Mouse (Mus musculus): ENCODE measurements around the gene Gm28038. TPM values are rescaled to one million over a fixed set of nuclear protein-coding genes. Genes with fewer than 3 reads are reported as not detected.

The Gm28038 gene
- polyA plus RNA-seq, 1 experiment from 2014 or later, result not detected

DNA sequence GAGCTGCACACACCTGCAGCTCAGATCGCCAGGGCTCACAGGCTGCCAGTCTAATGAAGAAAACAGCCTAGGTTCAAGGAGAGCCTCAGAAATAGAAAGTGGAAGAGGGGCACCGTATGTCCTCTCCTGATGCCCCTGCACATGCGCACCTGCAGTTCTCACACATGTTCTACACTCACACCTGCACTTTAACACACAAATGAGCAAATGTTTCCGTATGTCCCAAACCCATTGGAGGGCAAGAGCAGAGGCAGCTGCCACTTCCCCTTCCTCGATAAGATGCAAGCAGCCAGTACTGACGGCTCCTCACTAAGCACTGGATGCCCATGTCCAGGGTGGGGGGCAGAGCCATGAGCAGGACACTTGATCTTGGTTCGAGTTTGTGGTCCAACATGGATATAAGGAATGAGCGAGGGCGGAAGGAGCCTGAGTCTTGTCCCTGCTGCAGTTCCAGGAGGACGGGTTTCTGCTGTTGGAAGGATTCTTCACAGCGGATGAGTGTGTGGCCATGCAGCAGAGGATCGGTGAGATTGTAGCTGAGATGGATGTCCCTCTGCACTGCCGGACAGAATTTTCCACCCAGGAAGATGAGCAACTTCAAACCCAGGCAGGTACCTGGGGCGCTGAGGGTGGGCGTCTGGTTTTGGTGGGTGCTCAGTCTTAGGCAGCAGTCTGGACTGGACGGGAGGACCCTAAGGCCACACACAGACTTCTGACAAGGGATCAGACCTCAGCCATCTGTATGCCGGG lies 11.4 kb upstream of the Gm28038 start:
- H3K36me3 ChIP-seq (ENCODE audit: poor library complexity, severe bottlenecking), result peaks cover 22% of the 10 kb centered on the region
- no peaks in the 10 kb centered on the region for H3K27me3 ChIP-seq
- H3K4me2 ChIP-seq, result no peak overlapping the region
- no peaks in the 10 kb centered on the region for H3K9me3 ChIP-seq (replicated peaks)
- no peak overlapping the region; the same call in 1 of the 2 replicates for H3K27ac ChIP-seq
- ATAC-seq, result no peak
- H3K4me3 ChIP-seq, result no peak overlapping the region
- H3K4me1 ChIP-seq, result peaks cover 27% of the 10 kb centered on the region
- H3K9ac ChIP-seq, result no peak overlapping the region
- 91% methylated on average over 17 of the region's 17 CpGs for WGBS

DNA sequence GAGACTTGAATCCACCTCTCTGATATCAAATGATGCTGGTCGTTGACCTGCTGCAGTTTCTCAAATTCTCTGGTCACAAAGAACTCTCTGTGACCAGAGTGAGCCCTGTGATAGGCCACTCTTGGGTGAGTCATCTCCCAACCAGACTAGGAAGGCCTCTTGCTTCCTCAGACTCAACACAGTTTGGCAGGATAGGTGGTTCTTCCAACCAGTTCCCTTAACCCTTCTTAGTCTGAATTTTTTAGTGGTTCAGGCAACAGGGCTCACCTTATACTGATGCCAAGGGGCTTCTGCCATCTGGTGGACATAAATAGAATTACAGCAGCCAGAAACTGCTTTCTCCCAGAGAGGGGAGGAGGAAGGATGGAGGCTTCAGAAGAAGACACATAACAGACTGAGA lies 10.7 kb upstream of the Gm28038 start:
- Histone ChIP-seq H3K27ac (no peak overlapping the region), H3K4me1 (peaks cover 21% of the 10 kb centered on the region), H3K27me3 (no peaks in the 10 kb centered on the region), H3K36me3 (ENCODE audit: poor library complexity, severe bottlenecking) (peaks cover 15% of the 10 kb centered on the region), H3K4me2 (no peak overlapping the region), H3K9ac (no peak overlapping the region), H3K9me3 (replicated peaks) (no peaks in the 10 kb centered on the region), H3K4me3 (no peak overlapping the region)
- 55% methylated on average over 1 of the region's 1 CpGs for WGBS
- peak; percentile 65 for ATAC-seq

DNA sequence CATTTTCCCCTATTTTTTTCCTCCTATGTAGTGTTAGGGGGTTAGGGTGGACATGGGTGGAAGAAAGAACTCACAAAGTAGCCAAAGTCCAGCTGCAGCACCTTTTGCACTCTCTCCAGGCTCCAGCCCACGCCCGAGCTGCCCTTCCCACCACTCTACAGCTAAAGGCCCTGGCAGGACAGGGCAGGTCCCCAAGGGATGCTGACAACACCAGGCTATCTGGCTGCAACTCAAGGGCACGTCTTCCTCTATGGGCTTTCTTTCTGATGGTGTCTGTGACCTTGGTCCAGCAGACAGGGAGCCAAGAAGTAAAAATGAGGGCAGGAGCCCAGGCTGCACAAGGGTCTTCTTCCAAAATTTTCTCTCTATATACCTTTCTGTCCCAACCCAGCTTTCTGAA lies 808 bp downstream of the Gm28038 start:
- H3K36me3 ChIP-seq (ENCODE audit: poor library complexity, severe bottlenecking), result peaks cover 32% of the 10 kb centered on the region; the same call in 1 of the 2 replicates
- peaks cover 11% of the 10 kb centered on the region for H3K4me1 ChIP-seq
- no peak overlapping the region for H3K27ac ChIP-seq
- no peak for ATAC-seq
- H3K9me3 ChIP-seq (replicated peaks), result no peaks in the 10 kb centered on the region
- no peak overlapping the region for H3K4me3 ChIP-seq
- H3K9ac ChIP-seq, result no peak overlapping the region
- 81% methylated on average over 3 of the region's 3 CpGs for WGBS
- no peaks in the 10 kb centered on the region for H3K27me3 ChIP-seq
- H3K4me2 ChIP-seq, result no peak overlapping the region

DNA sequence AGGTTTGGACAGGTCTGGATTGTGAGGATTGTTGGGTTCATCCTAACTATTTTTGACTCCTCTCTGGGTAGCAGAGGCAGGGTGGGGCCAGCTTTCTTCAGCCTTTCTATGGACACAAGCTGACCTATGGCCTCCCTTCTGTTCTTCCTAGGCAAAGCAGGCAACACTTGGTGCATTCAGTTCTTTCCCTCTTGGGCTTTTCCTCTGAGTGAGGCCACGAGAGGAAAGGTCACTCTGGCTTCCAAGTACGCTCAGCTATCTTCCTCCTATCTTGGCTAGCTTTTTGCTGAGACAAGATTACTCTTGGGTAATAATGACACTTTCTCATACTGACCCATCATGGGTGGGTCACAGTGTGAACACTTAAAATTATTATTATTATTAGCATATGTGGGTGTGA lies 2.4 kb downstream of the Gm28038 start:
- Histone ChIP-seq H3K27ac (no peak overlapping the region), H3K4me2 (no peak overlapping the region), H3K9me3 (replicated peaks) (no peaks in the 10 kb centered on the region), H3K9ac (no peak overlapping the region), H3K27me3 (no peaks in the 10 kb centered on the region), H3K36me3 (ENCODE audit: poor library complexity, severe bottlenecking) (peaks cover 22% of the 10 kb centered on the region; the same call in 1 of the 2 replicates), H3K4me3 (no peak overlapping the region), H3K4me1 (peaks cover 24% of the 10 kb centered on the region)
- no peak for ATAC-seq
- 88% methylated on average over 2 of the region's 2 CpGs for WGBS

DNA sequence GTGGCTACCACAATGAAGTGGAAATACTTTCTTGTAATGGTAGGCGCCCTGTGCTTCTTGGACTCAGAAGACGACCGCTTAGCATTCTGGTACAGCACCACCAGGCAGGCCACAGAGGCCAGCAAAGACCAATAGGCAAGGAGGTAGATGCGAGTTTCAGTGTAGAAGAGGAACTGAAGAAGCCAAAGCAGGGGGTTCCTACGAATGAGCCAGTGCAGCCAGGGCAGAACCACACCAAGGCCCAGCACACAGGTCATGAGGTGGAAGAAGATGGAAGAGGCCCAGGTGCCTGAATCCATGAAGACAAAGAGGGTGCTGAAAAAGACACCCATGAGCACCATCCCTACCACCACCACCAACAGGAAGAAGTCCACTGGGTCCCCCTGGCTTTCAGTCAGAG lies 4.2 kb downstream of the Gm28038 start:
- H3K9ac ChIP-seq, result no peak overlapping the region
- WGBS, result 93% methylated on average over 5 of the region's 5 CpGs

DNA sequence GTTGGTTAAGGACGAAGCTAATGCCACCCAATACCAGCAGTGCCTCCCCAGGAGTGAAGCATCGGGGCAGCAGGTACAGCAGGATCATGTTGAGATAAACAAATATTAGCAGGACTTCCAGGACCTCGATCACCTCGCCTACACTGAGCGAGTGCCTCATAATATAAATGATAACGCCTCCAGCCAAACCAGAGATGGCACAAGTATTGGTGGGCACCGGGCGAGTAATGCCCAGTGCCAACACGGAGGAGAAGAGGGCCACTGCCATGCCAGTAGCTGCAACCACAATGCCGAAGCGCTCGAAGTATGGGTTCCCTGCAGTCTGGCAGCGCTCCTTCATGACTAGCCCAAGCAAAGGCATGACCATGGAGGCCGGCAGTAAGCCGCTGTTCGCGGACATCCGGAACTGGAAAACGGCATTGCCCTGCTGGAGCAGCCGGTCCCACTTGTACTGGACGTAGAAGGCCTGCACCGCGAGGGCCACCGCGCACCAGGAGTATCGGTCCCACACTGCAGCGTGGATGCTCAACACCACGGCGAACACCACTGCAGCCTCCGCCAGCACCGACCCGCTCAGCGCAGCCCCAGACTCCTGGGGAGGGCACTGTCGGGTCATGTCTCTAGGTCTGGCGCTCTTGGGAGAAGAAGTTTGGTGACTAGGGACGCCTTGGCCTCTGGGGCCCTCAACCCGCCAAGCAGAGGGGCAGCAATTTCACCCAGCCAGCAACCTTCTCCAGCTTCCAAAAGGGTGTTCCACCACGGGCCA lies 4.8 kb downstream of the Gm28038 start:
- WGBS, result 14% methylated on average over 38 of the region's 38 CpGs
- H3K4me2 ChIP-seq, result peak overlapping the region; percentile 99

More for the DNA sequence above, 4.2 kb downstream of the Gm28038 start:
- H3K27me3 ChIP-seq, result no peaks in the 10 kb centered on the region
- H3K4me3 ChIP-seq, result peak overlapping the region; percentile 95
- H3K4me1 ChIP-seq, result peaks cover 24% of the 10 kb centered on the region
- H3K36me3 ChIP-seq (ENCODE audit: poor library complexity, severe bottlenecking), result peaks cover 18% of the 10 kb centered on the region; the same call in 1 of the 2 replicates
- no peak for ATAC-seq
- no peak overlapping the region for H3K27ac ChIP-seq
- no peaks in the 10 kb centered on the region for H3K9me3 ChIP-seq (replicated peaks)
- H3K4me2 ChIP-seq, result peak overlapping the region; percentile 99

DNA sequence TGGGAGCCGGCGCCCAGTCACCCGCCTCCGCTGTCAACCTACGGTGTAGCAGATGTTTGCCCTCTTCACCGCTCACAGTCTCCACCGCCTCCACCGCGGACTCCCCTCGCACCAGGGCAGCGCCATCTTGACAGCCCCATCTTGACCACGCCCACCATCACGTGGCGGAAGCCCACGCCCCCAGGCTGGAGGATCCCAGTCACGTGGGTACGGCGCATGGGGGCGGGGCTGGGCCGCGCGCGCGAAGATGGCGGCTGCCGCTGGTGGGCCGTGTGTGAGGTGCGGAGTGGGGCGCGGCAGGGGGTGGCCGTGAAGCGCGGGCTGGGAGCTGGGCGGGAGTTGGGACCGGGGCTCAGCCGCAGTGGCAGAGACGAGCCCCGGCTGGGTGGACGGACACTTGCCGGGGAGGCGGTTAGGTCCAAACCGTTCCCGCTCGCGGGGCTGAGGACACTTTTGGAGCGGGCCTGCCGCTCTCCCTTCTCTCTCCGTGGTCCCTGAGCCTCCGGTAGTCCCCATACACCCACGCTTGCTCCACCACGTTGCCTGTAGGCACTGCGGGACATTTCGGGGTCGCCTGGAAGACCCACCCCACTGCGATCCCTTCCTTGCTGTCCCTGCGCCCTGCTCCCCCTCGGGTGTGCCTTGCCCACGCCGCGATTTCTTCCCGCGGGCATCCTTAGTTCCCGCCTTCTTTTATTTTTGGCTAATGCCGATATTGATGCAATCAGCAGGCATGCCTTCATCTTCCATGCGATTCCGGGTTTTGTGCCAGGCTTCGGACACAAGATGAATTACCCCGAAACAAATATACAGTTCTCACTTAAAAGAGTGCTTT lies 5.6 kb downstream of the Gm28038 start, which contains the start of the genes Dolk and Nup188:
Dolk (minus strand) TSS at position 143 of the 835 bp plus-strand sequence.
Nup188 (plus strand) TSS at position 206 of the 835 bp plus-strand sequence.
- Histone ChIP-seq H3K4me3 (peak within 1 kb of the TSS; percentile 95), H3K4me2 (peak within 1 kb of the TSS; percentile 99), H3K27ac (peak within 1 kb of the TSS; percentile 44), H3K9me3 (replicated peaks) (no peaks in the 10 kb centered on the region), H3K9ac (peak within 1 kb of the TSS; percentile 92), H3K27me3 (no peaks in the 10 kb centered on the region), H3K36me3 (ENCODE audit: poor library complexity, severe bottlenecking) (peaks cover 18% of the 10 kb centered on the region), H3K4me1 (peaks cover 24% of the 10 kb centered on the region)
- WGBS, result under 1% methylated on average over 66 of the region's 68 CpGs
- ATAC-seq, result peak; percentile 94

More for the DNA sequence above, 4.8 kb downstream of the Gm28038 start:
- Histone ChIP-seq H3K36me3 (ENCODE audit: poor library complexity, severe bottlenecking) (peaks cover 21% of the 10 kb centered on the region), H3K27me3 (no peaks in the 10 kb centered on the region), H3K9me3 (replicated peaks) (no peaks in the 10 kb centered on the region), H3K27ac (no peak overlapping the region), H3K9ac (peak overlapping the region; percentile 92), H3K4me1 (peaks cover 24% of the 10 kb centered on the region), H3K4me3 (peak overlapping the region; percentile 95)
- ATAC-seq, result peak; percentile 66

DNA sequence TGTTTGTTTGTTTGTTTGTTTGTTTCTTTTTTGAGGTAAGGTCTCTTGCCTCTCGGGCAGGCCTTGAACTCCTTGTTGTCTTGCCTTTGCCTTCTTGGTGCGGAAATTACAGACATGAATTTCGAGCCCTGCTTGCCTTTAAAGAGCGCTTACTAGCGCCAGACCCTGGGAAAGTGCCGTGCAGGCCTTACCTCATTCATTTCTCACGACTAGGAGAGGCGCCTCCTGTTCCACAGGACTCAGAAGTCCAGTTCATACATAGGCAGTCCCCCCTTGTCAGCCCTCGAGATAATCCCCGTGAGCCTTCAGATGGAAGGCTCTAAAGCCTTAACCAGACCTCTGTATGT lies 6.2 kb downstream of the Gm28038 start:
- peak overlapping the region; percentile 92 for H3K9ac ChIP-seq
- H3K36me3 ChIP-seq (ENCODE audit: poor library complexity, severe bottlenecking), result peaks cover 18% of the 10 kb centered on the region
- H3K4me1 ChIP-seq, result peaks cover 24% of the 10 kb centered on the region
- H3K27ac ChIP-seq, result peak overlapping the region; percentile 44; the same call in 1 of the 2 replicates
- no peaks in the 10 kb centered on the region for H3K9me3 ChIP-seq (replicated peaks)
- WGBS, result under 1% methylated on average over 10 of the region's 10 CpGs
- H3K4me2 ChIP-seq, result peak overlapping the region; percentile 99
- no peaks in the 10 kb centered on the region for H3K27me3 ChIP-seq
- ATAC-seq, result no peak
- H3K4me3 ChIP-seq, result peak overlapping the region; percentile 95

DNA sequence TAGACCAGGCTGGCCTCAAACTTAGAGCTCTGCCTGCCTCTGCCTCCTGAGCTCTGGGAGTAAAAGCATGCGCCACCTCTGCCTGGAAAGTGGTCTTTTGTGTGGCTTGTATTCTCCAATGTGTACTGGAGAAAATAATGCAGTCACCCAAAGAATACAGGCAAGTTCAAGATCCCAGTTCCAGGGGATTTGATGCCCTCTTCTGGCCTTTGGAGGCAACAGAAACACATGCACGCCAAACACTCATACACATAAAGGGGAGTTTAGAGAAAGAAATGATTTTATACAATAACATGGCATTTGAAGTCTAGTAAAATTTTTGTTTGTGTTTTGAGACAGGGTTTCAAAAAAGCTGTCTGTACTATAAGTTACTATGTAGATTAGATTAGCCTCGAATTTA lies 18.7 kb downstream of the Gm28038 start:
- Histone ChIP-seq H3K36me3 (ENCODE audit: poor library complexity, severe bottlenecking) (peaks cover 79% of the 10 kb centered on the region), H3K27ac (no peak overlapping the region)
- ATAC-seq, result no peak

DNA sequence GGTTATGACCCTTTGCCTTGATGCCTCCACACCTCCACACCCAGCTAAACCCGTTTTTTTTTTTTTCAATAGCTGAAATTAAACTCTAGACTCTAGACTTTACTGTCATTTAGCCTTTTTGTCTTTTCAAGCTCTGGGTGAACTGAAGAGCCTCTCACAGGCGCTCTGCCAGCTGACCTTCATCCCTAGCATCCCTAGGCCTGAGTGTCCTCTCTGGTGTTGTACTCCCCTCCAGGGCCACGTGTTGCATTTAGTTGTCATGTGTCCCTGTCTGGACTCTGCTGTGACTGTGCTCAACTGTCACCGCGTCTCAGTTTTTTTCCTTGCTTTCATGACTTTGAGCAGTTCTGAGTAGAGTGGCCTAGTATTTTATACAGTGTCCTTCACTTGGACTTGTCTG lies 19.1 kb downstream of the Gm28038 start:
- no peak for ATAC-seq
- Histone ChIP-seq H3K9ac (no peak overlapping the region), H3K4me2 (no peak overlapping the region), H3K27me3 (no peaks in the 10 kb centered on the region), H3K27ac (no peak overlapping the region), H3K4me3 (no peak overlapping the region), H3K9me3 (replicated peaks) (no peaks in the 10 kb centered on the region), H3K36me3 (ENCODE audit: poor library complexity, severe bottlenecking) (peaks cover 83% of the 10 kb centered on the region), H3K4me1 (no peaks in the 10 kb centered on the region)
- 89% methylated on average over 5 of the region's 5 CpGs for WGBS

More for the DNA sequence above, 18.7 kb downstream of the Gm28038 start:
- Histone ChIP-seq H3K9ac (no peak overlapping the region), H3K27me3 (no peaks in the 10 kb centered on the region), H3K4me1 (no peaks in the 10 kb centered on the region), H3K4me3 (no peak overlapping the region), H3K9me3 (replicated peaks) (no peaks in the 10 kb centered on the region), H3K4me2 (no peak overlapping the region)
- 86% methylated on average over 3 of the region's 3 CpGs for WGBS

DNA sequence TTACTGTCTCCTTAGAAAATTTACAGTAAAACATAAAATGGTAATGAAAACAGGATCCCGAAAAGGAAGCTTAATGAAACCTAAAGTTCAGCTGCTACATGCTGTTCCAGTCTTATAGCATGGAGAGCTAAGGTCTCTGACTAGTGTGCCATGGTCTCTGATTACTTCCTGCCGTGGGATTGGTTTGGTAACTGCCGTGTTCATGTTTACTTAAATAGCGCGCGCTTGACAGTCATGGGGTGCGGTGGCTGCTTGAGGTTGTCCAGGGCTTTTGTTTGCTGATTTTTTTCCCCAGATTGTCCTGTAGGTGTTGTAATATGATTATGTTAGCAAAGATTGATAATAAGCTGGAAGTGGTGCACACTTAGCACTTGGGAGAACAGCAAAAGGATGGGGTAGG lies 25.2 kb downstream of the Gm28038 start:
- Histone ChIP-seq H3K4me3 (no peak overlapping the region), H3K27ac (no peak overlapping the region), H3K9me3 (replicated peaks) (no peaks in the 10 kb centered on the region), H3K4me2 (no peak overlapping the region), H3K36me3 (ENCODE audit: poor library complexity, severe bottlenecking) (peaks cover 99% of the 10 kb centered on the region), H3K9ac (no peak overlapping the region), H3K27me3 (no peaks in the 10 kb centered on the region), H3K4me1 (no peaks in the 10 kb centered on the region)
- 97% methylated on average over 7 of the region's 7 CpGs for WGBS
- no peak for ATAC-seq

Data from forebrain, embryonic 13.5 days (tissue).